Mouse (Mus musculus): ENCODE measurements around the gene Myrf. TPM values are rescaled to one million over a fixed set of nuclear protein-coding genes. Genes with fewer than 3 reads are reported as not detected.
"Not testable (repeated sequence)": the region's sequence is repeated elsewhere in the genome, so short reads cannot be mapped to it uniquely, and the experiment has no call there.

The Myrf gene
- total and polyA plus RNA-seq, 2 experiments from 2014 or later: 2.0 to 5.9 TPM

DNA sequence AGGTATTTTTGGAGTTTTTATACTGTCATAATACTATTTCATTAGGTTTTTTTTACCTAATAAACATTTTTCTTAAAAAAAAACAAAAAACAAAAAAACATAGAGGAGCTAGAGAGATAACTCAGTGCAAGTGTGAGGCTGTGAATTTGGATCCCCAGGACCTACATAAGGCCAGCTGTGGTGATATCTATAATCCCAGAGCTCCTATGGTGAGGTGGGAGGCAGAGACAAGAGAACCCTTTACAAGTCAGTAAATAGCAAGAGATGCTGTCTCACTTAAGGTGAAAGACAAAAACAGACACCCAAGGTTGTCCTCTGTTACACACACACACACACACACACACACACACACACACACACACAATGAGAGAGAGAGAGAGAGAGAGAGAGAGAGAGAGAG, 71.4 kb downstream of the Myrf start:
- ATAC-seq (no peak), DNase-seq (ENCODE audit: low spot score) (no peak)
- no peak overlapping the region for H3K4me2 ChIP-seq (ENCODE audit: low read depth, low read length)
- TF ChIP-seq CTCF (IDR thresholded peaks at IDR 0.05; ENCODE audit: low read depth): no peak
- no peaks in the 10 kb centered on the region for H3K4me1 ChIP-seq (ENCODE audit: insufficient read depth, low read length)
- no peak overlapping the region for H3K9ac ChIP-seq (replicated peaks; ENCODE audit: low read length)
- H3K36me3 ChIP-seq (ENCODE audit: insufficient read depth, low read length): no peaks in the 10 kb centered on the region
- H3K27ac ChIP-seq: no peak overlapping the region
- H3K4me3 ChIP-seq (ENCODE audit: low read length): no peak overlapping the region
- H3K9me3 ChIP-seq (ENCODE audit: low read length): no peaks in the 10 kb centered on the region
- H3K27me3 ChIP-seq (ENCODE audit: insufficient read depth, low read length): no peaks in the 10 kb centered on the region

GRCm38 (mm10) chr19:10168441-10168840, 72.1 kb downstream of the Myrf start:
- no peaks in the 10 kb centered on the region for H3K36me3 ChIP-seq (ENCODE audit: insufficient read depth, low read length)
- TF ChIP-seq CTCF (IDR thresholded peaks at IDR 0.05; ENCODE audit: low read depth): no peak
- H3K9ac ChIP-seq (replicated peaks; ENCODE audit: low read length): no peak overlapping the region
- ATAC-seq (no peak), DNase-seq (ENCODE audit: low spot score) (no peak)
- H3K4me1 ChIP-seq (ENCODE audit: insufficient read depth, low read length): no peaks in the 10 kb centered on the region
- WGBS: 90% methylated on average over 3 of the region's 3 CpGs
- no peak overlapping the region for H3K27ac ChIP-seq
- no peak overlapping the region for H3K4me3 ChIP-seq (ENCODE audit: low read length)
- H3K9me3 ChIP-seq (ENCODE audit: low read length): no peaks in the 10 kb centered on the region
- no peaks in the 10 kb centered on the region for H3K27me3 ChIP-seq (ENCODE audit: insufficient read depth, low read length)
- H3K4me2 ChIP-seq (ENCODE audit: low read depth, low read length): no peak overlapping the region

DNA sequence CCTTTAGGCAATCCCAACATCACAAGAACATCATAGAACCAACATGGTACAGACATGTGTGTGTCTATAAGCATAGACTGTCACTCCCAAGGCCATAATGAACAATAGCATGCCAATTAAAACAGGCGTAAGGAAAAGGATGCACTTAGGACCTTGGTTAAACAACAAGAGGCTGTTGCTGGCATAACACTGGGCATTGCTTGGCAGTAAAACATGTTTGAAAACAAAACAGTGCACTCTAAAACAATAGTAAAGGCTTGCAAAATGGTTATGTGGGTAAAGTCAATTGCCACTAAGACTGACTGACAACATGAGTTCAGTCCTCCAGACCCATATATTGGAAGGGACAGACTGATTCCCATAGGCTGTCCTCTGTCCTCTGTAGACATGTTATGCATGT, 72.6 kb downstream of the Myrf start:
- no peak overlapping the region for H3K4me3 ChIP-seq (ENCODE audit: low read length)
- H3K27ac ChIP-seq: no peak overlapping the region
- no peaks in the 10 kb centered on the region for H3K27me3 ChIP-seq (ENCODE audit: insufficient read depth, low read length)
- no peaks in the 10 kb centered on the region for H3K36me3 ChIP-seq (ENCODE audit: insufficient read depth, low read length)
- no peak overlapping the region for H3K4me2 ChIP-seq (ENCODE audit: low read depth, low read length)
- WGBS: 77% methylated on average over 1 of the region's 1 CpGs
- H3K9ac ChIP-seq (replicated peaks; ENCODE audit: low read length): no peak overlapping the region
- no peaks in the 10 kb centered on the region for H3K9me3 ChIP-seq (ENCODE audit: low read length)
- DNase-seq (ENCODE audit: low spot score) (no peak), ATAC-seq (no peak)
- H3K4me1 ChIP-seq (ENCODE audit: insufficient read depth, low read length): no peaks in the 10 kb centered on the region
- no peak for TF ChIP-seq CTCF (IDR thresholded peaks at IDR 0.05; ENCODE audit: low read depth)

GRCm38 (mm10) chr19:10167112-10167511, 73.4 kb downstream of the Myrf start:
- no peaks in the 10 kb centered on the region for H3K36me3 ChIP-seq (ENCODE audit: insufficient read depth, low read length)
- DNase-seq (ENCODE audit: low spot score): no peak

GRCm38 (mm10) chr19:10165928-10166327, 74.6 kb downstream of the Myrf start:
- not testable (repeated sequence) for H3K9me3 ChIP-seq (ENCODE audit: low read length); ATAC-seq; H3K4me1 ChIP-seq (ENCODE audit: insufficient read depth, low read length); H3K4me3 ChIP-seq (ENCODE audit: low read length); H3K27me3 ChIP-seq (ENCODE audit: insufficient read depth, low read length); H3K27ac ChIP-seq; H3K4me2 ChIP-seq (ENCODE audit: low read depth, low read length); H3K9ac ChIP-seq (replicated peaks; ENCODE audit: low read length); DNase-seq (ENCODE audit: low spot score); H3K36me3 ChIP-seq (ENCODE audit: insufficient read depth, low read length)
- 84% methylated on average over 4 of the region's 4 CpGs for WGBS

More at GRCm38 (mm10) chr19:10167112-10167511, 73.4 kb downstream of the Myrf start:
- H3K9me3 ChIP-seq (ENCODE audit: low read length): no peaks in the 10 kb centered on the region; the same call in 1 of the 2 replicates
- H3K4me2 ChIP-seq (ENCODE audit: low read depth, low read length): no peak overlapping the region
- ATAC-seq: no peak
- no peak overlapping the region for H3K27ac ChIP-seq
- no peak for TF ChIP-seq CTCF (IDR thresholded peaks at IDR 0.05; ENCODE audit: low read depth)
- WGBS: 80% methylated on average over 4 of the region's 4 CpGs
- no peaks in the 10 kb centered on the region for H3K27me3 ChIP-seq (ENCODE audit: insufficient read depth, low read length)
- H3K4me1 ChIP-seq (ENCODE audit: insufficient read depth, low read length): no peaks in the 10 kb centered on the region
- H3K9ac ChIP-seq (replicated peaks; ENCODE audit: low read length): no peak overlapping the region
- H3K4me3 ChIP-seq (ENCODE audit: low read length): no peak overlapping the region

GRCm38 (mm10) chr19:10163896-10164295, 76.7 kb downstream of the Myrf start:
- H3K27ac ChIP-seq: no peak overlapping the region
- H3K4me1 ChIP-seq (ENCODE audit: insufficient read depth, low read length): no peaks in the 10 kb centered on the region
- no peak for ATAC-seq
- no peak overlapping the region for H3K4me2 ChIP-seq (ENCODE audit: low read depth, low read length)
- no peak for TF ChIP-seq CTCF (IDR thresholded peaks at IDR 0.05; ENCODE audit: low read depth)
- H3K9me3 ChIP-seq (ENCODE audit: low read length): no peaks in the 10 kb centered on the region; the same call in 1 of the 2 replicates
- no peak overlapping the region for H3K4me3 ChIP-seq (ENCODE audit: low read length)
- no peaks in the 10 kb centered on the region for H3K27me3 ChIP-seq (ENCODE audit: insufficient read depth, low read length)
- no peaks in the 10 kb centered on the region for H3K36me3 ChIP-seq (ENCODE audit: insufficient read depth, low read length)
- 87% methylated on average over 3 of the region's 3 CpGs for WGBS
- DNase-seq (ENCODE audit: low spot score): no peak
- H3K9ac ChIP-seq (replicated peaks; ENCODE audit: low read length): no peak overlapping the region

Small RNA genes lying within 50 kb of the gene (microRNA-seq; reads per million reads assigned to microRNA genes)
- gene Mir6993: 0.88 to 2.1 reads per million in 2 experiments

Other genes with a start within 250 kb of the Myrf start
- 0.86 and 1.5 TPM in 2 replicates for gene Best1, start 239.1 kb downstream of the Myrf start, total RNA-seq (2014; rRNA removed)
- gene Best1, start 239.1 kb downstream of the Myrf start, polyA plus RNA-seq (2015; fragmentation: Nextera tagmentation; extraction: Ambion mirVana): 2.6 and 3.0 TPM in 2 replicates
- 19.7 and 23.0 TPM in 2 replicates for gene Rab3il1, start 239.1 kb downstream of the Myrf start, total RNA-seq (2014; rRNA removed)
- 20.1 and 22.2 TPM in 2 replicates for gene Rab3il1, start 239.1 kb downstream of the Myrf start, polyA plus RNA-seq (2015; fragmentation: Nextera tagmentation; extraction: Ambion mirVana)
- gene Fads3, start 199.2 kb downstream of the Myrf start, total RNA-seq (2014; rRNA removed): 52.5 and 59.0 TPM in 2 replicates
- 35.1 and 37.4 TPM in 2 replicates for gene Fads3, start 199.2 kb downstream of the Myrf start, polyA plus RNA-seq (2015; fragmentation: Nextera tagmentation; extraction: Ambion mirVana)
- gene Fads2, start 139.0 kb downstream of the Myrf start, total RNA-seq (2014; rRNA removed): 318 and 330 TPM in 2 replicates
- gene Fads2, start 139.0 kb downstream of the Myrf start, polyA plus RNA-seq (2015; fragmentation: Nextera tagmentation; extraction: Ambion mirVana): 260 and 272 TPM in 2 replicates
- 198 and 208 TPM in 2 replicates for gene Fads1, start 57.9 kb downstream of the Myrf start, total RNA-seq (2014; rRNA removed)
- gene Fads1, start 57.9 kb downstream of the Myrf start, polyA plus RNA-seq (2015; fragmentation: Nextera tagmentation; extraction: Ambion mirVana): 148 and 151 TPM in 2 replicates
- 73.3 and 98.1 TPM in 2 replicates for gene Tmem258, start 36.7 kb downstream of the Myrf start, total RNA-seq (2014; rRNA removed)
- gene Tmem258, start 36.7 kb downstream of the Myrf start, polyA plus RNA-seq (2015; fragmentation: Nextera tagmentation; extraction: Ambion mirVana): 312 and 324 TPM in 2 replicates
- 26.5 and 30.5 TPM in 2 replicates for gene Fen1, start 36.6 kb downstream of the Myrf start, total RNA-seq (2014; rRNA removed)
- gene Fen1, start 36.6 kb downstream of the Myrf start, polyA plus RNA-seq (2015; fragmentation: Nextera tagmentation; extraction: Ambion mirVana): 28.4 and 30.2 TPM in 2 replicates
- gene Dagla, start 64.1 kb upstream of the Myrf start, total RNA-seq (2014; rRNA removed): 33.7 and 35.0 TPM in 2 replicates
- 9.0 and 10.9 TPM in 2 replicates for gene Dagla, start 64.1 kb upstream of the Myrf start, polyA plus RNA-seq (2015; fragmentation: Nextera tagmentation; extraction: Ambion mirVana)
- 93.4 and 114 TPM in 2 replicates for gene Syt7, start 148.3 kb upstream of the Myrf start, total RNA-seq (2014; rRNA removed)
- gene Syt7, start 148.3 kb upstream of the Myrf start, polyA plus RNA-seq (2015; fragmentation: Nextera tagmentation; extraction: Ambion mirVana): 11.9 and 17.4 TPM in 2 replicates
- gene Lrrc10b, start 216.7 kb upstream of the Myrf start, total RNA-seq (2014; rRNA removed): 6.5 and 6.8 TPM in 2 replicates
- gene Lrrc10b, start 216.7 kb upstream of the Myrf start, polyA plus RNA-seq (2015; fragmentation: Nextera tagmentation; extraction: Ambion mirVana): 2.0 and 2.1 TPM in 2 replicates
- 4.0 and 5.4 TPM in 2 replicates for gene Ppp1r32, start 242.2 kb upstream of the Myrf start, total RNA-seq (2014; rRNA removed)
- gene Ppp1r32, start 242.2 kb upstream of the Myrf start, polyA plus RNA-seq (2015; fragmentation: Nextera tagmentation; extraction: Ambion mirVana): 2.3 and 2.9 TPM in 2 replicates